Mouse (Mus musculus): ENCODE measurements around the gene Mrps2.

GRCm38 (mm10) chr2:28470591-28470990, 2.7 kb downstream of the Mrps2 start:
- TF ChIP-seq POLR2A (IDR thresholded peaks at IDR 0.05; ENCODE audit: insufficient read length, low read depth) (no peak), E2F4 (IDR thresholded peaks at IDR 0.05; ENCODE audit: insufficient read depth) (no peak), USF1 (IDR thresholded peaks at IDR 0.05; ENCODE audit: low read depth) (no peak), MAX (IDR thresholded peaks at IDR 0.05; ENCODE audit: low read depth) (no peak), TCF3 (IDR thresholded peaks at IDR 0.05; ENCODE audit: insufficient read length, low read depth) (no peak), MYOG (IDR thresholded peaks at IDR 0.05; ENCODE audit: control insufficient read depth in 1 of 3, insufficient read depth in 1 of 3, insufficient read length in 2 of 3, low read depth in 2 of 3) (no peak), POLR2AphosphoS2 (IDR thresholded peaks at IDR 0.05; ENCODE audit: insufficient read length, low read depth) (no peak), CEBPB (IDR thresholded peaks at IDR 0.05; ENCODE audit: insufficient read depth, poor library complexity, severe bottlenecking) (no peak), MYOD1 (IDR thresholded peaks at IDR 0.05; ENCODE audit: control insufficient read depth in 1 of 3, insufficient read length in 2 of 3, low read depth in 2 of 3) (no peak), TCF12 (IDR thresholded peaks at IDR 0.05; ENCODE audit: insufficient read depth, poor library complexity, severe bottlenecking) (no peak)

All from myocyte (in vitro differentiated cells).